Mouse (Mus musculus) G1E (cell line): ENCODE results near the gene Sell.

ENCODE experiments used
- CTCF ChIP-seq: IDR thresholded peaks from 2 replicates; pipeline ENCODE4 v1.5.1; 2012; ENCODE audit warnings: low read depth, low read length, inconsistent platforms, mixed read lengths
- GATA1 ChIP-seq: IDR thresholded peaks from 2 replicates; pipeline ENCODE4 v1.6.1; 2012; ENCODE audit warnings: borderline replicate concordance, low read length, inconsistent platforms, mixed read lengths
- POLR2AphosphoS5 ChIP-seq: IDR thresholded peaks from 2 replicates; pipeline ENCODE4 v1.6.1; 2012; ENCODE audit warnings: low read depth, low read length, inconsistent platforms; ENCODE audit not compliant: insufficient replicate concordance

DNA sequence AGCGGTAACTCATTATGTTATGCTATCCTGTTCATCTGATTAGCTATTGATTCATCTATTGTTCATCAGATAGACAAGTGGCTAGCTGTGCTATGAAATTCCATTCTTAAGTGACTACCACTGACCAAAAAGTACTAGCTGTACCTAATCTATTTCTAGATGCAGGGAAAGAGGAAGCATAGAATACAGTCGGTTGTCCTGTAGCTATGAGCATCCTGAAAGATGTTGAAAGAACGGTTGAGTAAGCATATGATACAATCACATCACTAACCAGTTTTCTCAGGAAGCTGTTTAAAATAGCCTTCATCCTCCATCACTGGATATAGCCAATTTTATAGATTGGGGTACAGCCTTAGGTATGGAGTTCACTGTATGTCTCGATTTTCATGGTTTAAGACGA, 26.1 kb downstream of the Sell start:
- TF ChIP-seq GATA1 (no peak), CTCF (no peak), POLR2AphosphoS5 (no peak)
